Mouse (Mus musculus) ovary, postnatal 14 days (tissue): ENCODE data around the gene Vps37b.
"Not testable (repeated sequence)": the region's sequence is repeated elsewhere in the genome, so short reads cannot be mapped to it uniquely, and the experiment has no call there.

Experiments used
- DNase-seq: peaks from one replicate; pipeline ENCODE4 v3.0.0; 2022; ENCODE audit warnings: low spot score

Vps37b gene

DNA sequence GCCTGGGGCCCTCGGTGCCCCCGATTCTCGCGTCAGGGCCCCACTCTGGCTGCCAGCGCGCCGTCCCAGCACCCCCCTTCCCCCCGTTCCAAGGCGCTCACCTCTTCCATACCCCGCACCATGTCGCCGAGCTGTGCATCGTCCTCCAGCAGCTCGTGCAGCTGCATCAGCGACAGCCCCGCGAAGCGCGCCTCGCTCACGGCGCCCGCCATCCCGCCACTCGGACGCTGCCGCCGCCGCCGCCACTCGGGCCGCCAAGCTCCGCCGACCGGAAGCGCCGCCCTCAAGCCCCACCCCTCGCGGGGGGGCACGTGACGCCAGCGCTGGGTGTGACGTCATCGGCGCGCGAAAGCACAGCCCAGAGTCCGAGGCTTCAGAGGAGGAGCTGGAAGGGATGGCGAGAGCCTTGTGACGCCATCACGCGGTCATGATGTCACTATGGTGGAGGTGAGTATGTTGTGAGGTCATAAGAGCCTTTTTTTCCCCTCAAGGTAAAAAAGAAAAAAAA, at the start of gene Vps37b:
TSS of gene Vps37b (minus strand) at position 270 of the 508 bp plus-strand sequence.
- peak; percentile 87 for DNase-seq

DNA sequence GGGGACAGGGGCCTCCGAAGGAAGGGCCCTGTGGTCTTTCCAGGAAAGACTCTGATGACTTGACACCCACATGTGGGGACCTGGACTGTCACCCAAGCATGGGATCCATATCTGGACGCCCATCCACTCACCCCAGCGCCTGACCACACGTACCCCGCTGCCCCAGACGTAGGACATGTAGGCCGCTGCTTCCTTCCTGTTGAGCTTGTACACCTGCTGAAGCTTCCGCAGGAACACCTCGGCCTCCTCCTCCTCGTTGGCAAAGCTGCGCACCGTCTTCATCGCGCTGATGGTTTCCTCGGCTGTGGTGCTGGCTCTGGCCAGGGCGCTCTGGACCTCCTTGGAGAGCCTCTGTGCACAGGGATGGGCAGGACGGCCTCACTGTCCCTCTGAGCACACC, 47.8 kb upstream of the Vps37b start:
- no peak for DNase-seq

DNA sequence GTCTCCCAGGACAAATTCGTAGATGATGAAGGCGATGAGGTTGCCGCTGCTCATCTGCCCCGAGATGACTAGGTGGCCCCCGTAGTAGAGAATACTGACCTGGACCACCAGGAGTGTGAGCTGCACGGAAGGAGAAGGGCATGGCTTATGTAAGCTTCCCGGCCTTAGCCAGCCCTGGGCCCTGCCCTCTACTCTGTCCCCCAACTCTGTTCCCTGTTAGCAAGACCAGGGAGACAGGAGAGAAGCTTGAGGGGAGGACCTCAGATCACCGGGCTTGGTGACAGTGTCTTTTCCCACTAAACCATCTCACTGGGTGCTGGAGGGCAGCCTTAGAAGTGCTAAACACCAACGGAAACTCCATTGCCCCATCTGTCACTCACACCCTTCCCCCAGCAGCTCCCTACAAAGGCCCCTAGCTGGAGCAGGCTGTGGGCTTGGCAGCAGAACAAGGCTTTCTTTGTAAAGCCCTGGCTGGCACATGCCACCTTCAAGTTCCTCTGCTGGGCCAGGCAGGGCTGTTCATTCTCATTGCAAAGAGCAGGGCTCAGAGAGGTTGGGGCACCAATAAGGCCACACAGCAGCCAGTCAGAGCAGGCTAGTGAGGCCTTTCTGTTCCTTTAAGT, 46.8 kb upstream of the Vps37b start:
- DNase-seq, result no peak

DNA sequence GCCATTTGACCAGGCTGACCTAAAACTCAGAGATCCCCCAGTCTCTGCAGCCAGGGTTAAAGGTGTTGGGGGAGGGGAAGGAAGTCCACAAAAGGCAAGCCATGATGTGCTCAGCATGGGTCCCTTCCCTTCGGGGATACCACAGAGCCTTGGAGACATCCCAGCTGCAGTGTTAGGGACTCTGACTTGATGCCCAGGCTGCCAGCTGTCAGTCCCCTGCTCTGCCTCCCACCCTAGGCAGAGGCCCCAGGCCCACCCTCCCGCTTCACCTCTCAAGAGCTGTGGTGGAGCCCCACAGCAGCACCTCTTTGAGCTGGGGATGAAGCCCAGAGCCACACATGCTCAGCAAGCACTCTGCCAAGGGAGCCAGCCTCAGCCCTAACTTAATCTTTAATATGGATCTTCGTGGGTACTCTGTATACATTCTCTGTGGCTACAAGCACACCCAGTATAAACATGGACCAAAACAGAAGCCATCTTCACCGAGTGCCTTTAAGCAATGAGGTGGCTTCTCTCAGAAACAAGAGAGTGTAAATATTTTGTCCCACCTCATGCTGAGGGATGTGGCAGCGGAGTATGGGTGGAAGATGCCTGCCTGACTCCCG, 45.9 kb upstream of the Vps37b start:
- DNase-seq, result no peak

DNA sequence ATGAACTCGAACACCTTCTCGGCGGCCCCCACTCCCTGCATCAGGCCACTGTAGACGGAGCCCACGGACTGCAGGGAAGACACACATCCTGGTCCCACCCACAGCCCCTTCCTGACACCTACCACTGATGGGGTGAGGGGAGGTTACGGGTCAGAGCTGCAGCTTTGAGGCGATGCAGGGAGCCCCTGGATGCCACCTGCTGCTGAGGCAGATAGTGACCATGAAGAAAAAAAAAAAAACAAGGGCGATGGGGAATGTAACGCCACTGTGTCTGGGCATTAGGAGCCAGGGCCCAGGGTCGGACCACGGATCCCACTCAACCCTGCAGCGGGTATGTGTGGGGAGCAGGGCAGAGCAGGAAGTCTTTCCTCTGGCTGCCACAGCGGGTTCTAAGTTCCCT, 45.2 kb upstream of the Vps37b start:
- DNase-seq, result no peak

DNA sequence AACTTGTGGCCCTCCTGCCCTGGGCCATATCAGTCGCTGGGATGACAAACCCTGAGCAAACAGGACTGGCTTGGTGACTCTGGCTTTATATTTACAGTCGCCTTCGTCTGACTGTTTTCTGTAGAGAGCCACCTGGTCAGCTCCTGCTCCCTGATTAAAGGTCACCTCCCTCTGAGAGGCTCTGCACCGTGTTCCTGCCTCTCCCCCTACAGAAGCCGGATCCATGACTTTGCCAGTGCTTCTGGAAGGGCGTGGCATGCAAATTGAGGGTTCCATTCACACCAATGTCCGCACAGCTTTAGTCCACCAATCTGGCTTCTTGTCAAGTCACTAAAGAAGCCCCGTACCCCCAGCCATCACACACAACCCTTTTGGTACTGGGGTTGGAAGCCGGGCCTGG, 44.5 kb upstream of the Vps37b start:
- no peak for DNase-seq

DNA sequence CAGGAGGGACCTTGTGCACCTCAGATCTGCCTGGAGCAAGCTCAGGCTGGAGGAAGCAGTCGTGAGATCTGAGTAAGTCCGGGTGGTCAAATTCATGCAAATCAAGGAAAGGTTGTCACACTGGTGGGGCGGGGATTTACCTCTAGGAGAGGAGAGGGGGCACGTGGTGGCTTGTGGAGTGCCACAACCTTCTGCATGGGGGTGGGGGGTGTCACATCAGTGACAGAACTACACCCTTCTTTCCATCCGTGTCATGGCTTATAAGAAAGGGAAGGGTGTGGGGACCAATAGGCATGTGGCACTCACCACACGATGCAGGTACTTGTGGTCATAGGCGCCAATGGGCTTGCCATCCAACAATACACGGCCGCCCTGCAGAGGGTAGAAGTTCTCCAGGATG, 43.6 kb upstream of the Vps37b start:
- DNase-seq, result no peak

DNA sequence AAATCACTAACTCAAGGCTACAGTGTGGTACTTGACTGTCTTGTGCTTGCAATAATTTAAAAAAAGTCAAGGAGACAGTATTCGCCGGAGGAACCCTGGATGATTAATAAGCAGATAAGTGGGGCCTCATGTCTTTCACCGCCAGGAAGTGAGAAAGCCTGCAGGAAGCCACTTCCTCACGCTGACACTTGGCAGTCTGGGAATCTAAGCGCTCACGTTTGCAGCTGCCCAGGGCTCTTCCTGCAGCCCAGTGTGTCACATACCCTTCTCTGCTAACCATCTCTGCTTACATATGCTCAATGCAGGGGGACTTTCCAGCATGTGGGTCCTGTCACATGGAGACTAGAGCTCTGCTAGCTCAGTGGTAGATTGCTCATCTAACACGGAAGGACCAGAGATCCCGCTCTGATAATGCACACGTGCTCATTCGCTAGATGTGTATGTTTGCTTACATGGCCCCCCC, 42.8 kb upstream of the Vps37b start:
- DNase-seq, result no peak

DNA sequence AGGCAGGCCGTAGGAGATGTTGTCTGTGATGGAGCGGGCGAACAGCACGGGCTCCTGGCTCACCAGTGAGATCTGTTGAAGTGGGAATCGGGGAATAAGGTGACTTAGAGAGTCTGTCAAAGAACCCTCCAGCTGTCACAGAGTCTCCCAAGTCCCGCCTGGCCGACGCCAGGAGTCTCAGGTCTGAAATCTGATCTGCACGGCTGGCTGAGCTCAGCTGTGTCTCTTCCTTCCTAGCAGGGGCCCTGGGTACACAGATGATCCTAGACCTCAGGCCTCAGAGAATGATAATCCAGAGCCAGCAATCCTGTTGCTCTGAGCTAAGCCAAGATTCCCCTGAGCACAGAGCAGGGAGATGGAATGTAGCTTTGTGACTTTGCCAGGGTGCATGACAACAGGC, 41.6 kb upstream of the Vps37b start:
- DNase-seq, result no peak

DNA sequence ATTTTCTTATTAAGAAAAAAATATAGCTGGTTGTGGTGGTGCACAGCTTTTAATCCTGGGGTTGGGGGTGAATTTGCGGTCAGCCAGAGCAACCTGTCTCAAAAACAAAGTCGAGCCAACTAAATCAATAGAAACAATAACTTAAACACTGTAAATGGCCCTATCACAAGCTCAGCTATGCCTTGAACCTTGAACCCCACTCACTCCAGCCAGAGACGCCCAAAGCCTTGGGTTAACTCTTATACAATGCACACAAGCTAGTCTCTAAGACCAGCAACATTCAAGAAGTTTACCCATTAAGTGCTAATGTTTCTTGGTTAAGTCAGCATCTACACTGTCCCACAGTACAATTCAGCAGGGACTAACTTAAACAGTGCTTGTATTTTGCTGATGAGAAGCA, 37.6 kb upstream of the Vps37b start:
- DNase-seq, result no peak

DNA sequence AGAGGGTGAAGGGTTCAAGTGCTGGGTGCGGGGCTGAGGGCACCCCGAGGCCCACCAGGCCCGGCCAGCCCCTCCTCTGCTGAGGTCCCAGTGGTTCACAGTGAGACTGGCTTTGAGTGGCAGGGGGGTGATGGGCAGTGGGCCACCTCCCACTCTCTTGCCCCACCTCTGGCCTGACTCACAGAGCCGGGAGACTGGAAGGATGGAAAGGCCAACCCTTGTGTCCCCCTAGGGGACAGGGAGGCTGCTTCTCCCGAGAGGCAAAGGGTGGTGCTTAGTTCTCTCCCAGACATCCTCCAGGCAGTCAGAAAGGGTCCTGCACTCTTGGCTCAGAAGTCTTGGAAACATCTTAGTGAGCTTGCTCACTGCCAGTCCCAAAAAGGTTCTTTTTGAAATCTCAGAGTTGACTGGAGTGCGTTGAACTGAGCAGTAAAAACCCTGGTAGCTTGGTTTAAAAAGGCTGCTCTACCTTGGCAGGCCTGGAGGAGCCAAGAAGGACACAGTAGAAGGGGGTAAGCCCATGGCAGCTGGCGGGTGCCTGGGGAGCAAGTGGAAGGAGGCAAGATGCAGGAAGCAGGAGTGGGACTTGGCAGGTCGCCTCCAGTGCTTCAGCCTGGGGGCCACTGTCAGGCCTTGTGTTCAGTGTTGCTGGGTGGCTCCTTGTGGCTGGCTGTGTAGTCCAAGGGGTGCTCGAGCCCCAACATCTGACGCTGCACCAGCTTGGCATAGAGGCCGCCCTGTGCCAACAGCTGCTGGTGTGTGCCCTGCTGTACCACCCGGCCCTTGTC, 30.2 kb upstream of the Vps37b start:
- no peak for DNase-seq

DNA sequence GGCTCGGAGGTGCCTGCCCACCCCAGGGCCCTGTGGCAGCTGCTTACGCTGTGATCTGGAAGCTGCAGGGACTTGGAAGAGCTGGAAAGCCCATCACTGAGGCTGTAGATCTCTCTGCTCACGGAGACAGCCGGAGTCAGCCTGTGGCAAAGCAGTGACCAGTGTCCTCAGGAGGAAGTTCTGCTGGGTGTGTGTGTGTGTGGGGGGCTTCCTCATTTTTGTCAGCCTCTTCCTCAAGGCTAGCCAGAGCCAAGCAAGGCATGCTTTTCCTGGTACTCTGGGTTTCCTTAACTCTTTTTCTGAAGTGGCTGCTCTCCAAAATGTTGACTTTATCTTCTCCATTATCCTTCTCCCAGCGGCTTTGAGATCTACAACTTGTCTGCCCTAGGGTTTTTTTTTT, 27.6 kb upstream of the Vps37b start:
- no peak for DNase-seq

DNA sequence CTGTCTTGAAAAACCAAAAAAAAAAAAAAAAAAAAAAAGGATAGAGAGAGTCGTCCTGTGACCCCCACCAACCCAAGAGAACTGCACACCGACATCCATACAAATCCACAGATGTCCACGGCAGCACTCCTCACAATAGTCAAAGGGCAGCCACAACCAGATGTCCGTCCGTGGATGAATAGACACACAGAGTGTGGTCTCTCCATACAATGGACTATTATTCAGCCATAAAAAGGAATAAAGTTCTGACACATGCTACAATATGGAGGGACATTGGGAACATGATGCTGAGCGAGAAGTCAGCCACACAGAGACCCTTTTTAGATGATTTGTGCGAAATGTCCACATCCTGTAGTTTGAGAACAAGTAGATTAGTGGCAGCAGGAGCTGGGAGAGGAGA, 26.7 kb upstream of the Vps37b start:
- no peak for DNase-seq

DNA sequence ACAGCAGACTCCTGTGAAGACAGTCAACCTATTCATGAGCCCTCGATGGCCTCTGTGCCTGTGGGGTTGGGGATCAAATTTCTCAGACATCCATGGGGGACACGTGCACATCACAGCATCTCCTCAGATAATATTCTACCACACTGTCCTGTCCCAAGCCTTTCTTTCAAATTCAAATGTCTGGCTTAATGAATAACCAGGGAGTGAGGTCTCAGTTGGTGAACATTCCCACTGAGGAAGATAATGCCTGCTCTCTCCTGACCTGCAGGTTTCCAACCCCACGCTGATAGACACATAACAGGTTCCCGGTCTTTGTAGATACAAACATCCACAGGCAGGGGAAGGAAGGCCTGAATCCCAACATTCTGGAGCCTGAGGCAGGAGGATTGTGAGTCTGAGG, 24.9 kb upstream of the Vps37b start:
- DNase-seq, result no peak

DNA sequence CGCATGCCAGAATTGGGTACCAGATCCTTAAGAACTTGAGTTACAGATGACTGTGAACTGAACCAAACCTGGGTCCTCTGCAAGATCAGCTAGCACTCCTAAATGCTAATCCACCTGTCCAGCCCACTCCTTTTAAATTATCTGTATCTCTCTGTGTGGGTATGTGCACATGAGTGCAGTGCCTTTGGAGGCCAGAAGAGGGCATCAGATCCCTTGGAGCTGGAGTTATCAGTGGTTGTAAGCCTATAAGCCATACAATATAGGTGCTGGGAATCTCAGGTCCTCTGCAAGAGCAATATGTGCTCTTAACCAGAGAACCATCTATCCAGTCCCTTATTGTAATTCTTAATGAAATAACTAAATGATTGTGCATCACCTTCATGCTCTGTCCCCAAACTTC, 24.1 kb upstream of the Vps37b start:
- DNase-seq, result no peak

DNA sequence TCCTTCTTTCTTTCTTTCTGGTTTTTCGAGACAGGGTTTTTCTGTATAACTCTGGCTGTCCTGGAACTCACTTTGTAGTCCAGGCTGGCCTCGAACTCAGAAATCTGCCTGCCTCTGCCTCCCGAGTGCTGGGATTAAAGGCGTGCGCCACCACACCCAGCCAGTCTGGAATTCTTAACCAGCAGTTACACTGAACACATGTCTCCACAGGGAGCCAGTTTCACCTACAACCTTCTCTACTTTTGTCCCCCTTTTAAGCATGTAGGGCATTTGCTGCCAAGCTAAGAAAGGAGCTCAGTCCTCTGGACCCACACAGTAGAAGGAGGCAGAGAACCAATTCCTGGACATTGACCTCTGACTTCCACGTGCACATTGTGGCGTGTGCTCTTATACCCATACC, 20.6 kb upstream of the Vps37b start:
- DNase-seq, result not testable (repeated sequence)

DNA sequence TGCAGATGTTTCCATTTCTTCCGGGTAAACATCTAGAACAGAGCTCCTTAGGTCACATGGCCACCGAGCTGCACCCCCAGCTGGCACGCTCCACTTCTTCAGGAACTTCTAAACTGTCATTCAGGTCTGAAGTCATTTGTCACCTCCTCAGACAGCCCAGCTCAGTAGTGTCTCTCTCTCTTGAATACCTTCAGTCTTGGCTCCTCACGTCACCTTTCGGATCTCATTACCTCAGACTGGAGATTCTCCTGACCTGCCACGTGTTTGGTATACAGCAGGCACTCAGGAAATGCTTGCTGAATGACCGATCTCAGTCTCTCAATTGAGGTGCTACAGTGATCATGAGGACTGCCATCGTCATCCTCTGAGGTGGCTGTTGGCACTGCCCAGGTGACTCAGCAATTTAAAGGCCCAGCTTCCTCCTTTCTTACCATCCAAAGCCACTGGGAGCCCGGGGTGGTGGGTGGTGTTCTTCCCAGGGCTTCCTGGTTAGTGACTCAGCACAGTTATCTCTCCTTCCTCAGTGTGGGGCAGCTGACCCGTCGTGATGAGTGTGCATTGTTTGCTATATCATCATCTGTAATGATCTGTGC, 19.9 kb upstream of the Vps37b start:
- DNase-seq, result no peak

DNA sequence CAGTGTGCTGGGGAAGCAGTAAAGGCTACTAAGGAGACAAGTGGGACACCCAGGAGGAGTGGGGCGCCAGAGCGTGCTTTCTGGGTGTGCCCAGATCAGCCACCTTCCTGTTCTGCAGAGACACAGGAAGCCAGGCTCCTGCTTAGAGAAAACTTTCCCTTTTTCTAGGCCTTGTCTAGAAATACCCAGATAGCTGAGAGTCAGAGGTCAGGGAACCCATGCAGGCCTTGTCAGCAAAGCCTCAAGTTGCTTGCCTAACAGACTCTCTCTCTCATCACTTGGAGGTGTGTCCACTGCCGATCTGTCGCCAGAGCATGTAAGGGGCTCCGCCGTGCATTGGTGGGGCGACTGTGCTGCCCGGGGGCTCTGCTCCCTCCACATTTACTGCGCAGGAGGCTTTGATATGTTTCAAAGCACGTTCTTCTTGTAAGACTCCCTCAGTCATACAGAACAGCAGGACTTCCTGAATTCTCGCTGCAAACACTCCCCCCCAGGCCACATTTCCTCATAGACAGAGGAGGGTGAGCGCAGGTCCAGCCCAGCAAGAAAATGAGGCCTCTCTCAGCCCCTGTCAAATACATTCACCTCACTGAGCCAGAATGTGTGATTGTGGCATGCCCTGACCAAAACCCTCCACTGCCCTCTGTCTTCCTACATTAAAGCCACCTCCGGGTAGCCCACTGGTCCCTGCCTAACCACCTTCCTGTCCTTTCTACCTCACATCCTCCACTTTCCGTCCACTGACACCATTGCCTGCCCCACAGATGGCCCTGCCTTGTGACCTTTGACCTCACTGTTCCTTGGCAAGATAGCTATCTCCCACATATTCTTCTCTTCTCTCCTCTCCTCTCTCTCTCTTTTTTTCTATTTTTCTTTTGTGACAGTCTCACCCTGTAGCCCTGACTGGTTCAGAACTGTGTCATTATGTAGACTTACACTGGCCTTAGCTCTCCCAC, 18.3 kb upstream of the Vps37b start:
- no peak for DNase-seq

DNA sequence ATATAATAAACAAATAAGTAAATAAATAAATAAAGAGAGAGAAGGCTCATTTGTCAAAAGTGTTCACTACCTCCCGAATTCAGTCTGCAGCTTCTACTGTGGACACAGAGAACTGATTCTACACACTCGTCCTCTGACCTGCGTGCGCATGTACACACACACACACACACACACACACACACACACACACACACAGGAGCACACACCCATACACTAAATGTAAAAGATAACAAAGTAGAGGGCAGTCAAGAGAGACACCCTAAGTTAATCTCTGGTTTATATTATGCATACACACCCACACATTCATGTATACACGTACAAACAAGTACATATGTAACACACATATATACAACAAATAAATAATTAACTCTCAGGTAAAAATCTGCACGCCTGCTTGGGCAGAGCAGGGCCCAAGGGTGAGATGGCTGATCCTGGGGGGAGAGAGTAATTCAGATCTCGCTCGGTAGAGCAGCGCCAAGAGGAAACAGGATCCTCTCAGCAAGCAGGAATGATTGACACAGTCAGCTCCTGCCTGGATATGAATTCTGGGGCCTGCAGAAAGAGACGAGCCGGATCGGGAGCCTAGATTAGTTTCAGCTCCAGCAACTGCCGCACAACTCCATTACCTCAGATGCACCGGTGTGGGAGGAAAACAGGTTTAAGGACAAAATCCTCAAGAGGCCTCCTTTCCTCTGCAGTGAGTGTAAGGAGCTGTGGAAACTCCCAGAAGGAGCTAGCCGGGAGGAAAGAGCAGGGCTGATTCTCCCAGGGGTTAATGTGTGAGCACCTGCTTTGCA, 17.4 kb upstream of the Vps37b start:
- DNase-seq, result no peak

DNA sequence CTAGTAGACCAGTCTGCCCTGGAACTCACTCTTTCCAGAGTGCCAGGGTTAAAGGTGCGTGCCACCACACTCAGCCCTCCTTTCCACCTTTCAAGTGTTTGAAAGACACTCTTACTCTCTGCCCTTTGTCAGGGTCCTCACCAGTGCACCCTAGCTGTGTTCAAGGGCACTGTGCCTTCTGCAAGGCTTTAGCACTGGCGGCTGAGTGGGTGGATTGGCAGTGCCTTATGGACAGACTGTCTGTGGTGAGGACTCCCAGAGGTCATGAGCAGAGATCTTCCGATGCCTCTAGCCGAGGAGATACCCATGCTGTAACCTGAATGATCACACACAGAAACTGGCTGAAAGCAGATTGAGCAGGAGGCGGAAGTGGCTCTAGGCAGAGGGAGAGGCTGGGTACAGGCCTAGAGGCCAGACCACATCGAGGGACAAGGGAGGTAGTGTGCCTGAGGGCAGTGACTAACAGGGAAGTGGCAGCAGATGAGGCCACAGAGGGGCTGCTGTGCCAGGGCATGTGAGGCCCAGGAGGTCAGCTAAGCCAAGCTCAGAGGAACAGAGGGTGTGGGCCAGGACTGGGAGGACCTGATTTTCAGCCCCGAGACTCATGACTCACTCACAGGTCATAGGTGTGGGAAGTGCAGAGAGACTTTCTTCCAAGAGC, 14.8 kb upstream of the Vps37b start:
- DNase-seq, result no peak
